Mouse (Mus musculus) midbrain, embryonic 13.5 days (tissue): Measurements from ENCODE around the gene Mcm3. TPM values are rescaled to one million over a fixed set of nuclear protein-coding genes. Genes with fewer than 3 reads are reported as not detected.

Experiments used
- ATAC-seq: fragments of 200-750 bp; cut with Nextera tagmentation; 2 replicates; pipeline ENCODE4 v1.8.0; 2017; ENCODE audit warnings: mild to moderate bottlenecking, moderate TSS enrichment, moderate library complexity
- H3K27ac ChIP-seq: fragments of 300-500 bp; sonication (generic); 2 replicates; pipeline ENCODE4 v1.5.1; 2015; ENCODE audit warnings: inconsistent platforms, mild to moderate bottlenecking, moderate library complexity
- H3K27me3 ChIP-seq: fragments of 300-500 bp; sonication (generic); 2 replicates; pipeline ENCODE4 v1.6.1; 2015; ENCODE audit warnings: mild to moderate bottlenecking, inconsistent platforms
- H3K36me3 ChIP-seq: fragments of 300-500 bp; sonication (generic); 2 replicates; pipeline ENCODE4 v1.6.1; 2015; ENCODE audit warnings: mild to moderate bottlenecking, inconsistent platforms
- H3K4me1 ChIP-seq: fragments of 300-500 bp; sonication (generic); replicated peaks from 2 replicates; pipeline ENCODE4 v1.6.1; 2015; ENCODE audit warnings: inconsistent platforms
- H3K4me2 ChIP-seq: fragments of 300-500 bp; sonication (generic); replicated peaks from 2 replicates; pipeline ENCODE4 v1.6.1; 2015; ENCODE audit warnings: moderate library complexity, mild to moderate bottlenecking, inconsistent platforms
- H3K4me3 ChIP-seq: fragments of 300-500 bp; sonication (generic); replicated peaks from 2 replicates; pipeline ENCODE4 v1.5.1; 2015; ENCODE audit warnings: mild to moderate bottlenecking, inconsistent platforms
- H3K9ac ChIP-seq: fragments of 300-500 bp; sonication (generic); replicated peaks from 2 replicates; pipeline ENCODE4 v1.6.1; 2015; ENCODE audit warnings: mild to moderate bottlenecking, inconsistent platforms
- H3K9me3 ChIP-seq: fragments of 300-500 bp; sonication (generic); 2 replicates; pipeline ENCODE4 v1.6.1; 2016; ENCODE audit warnings: mild to moderate bottlenecking, inconsistent platforms
- WGBS: fragments of 180-500 bp; shearing (Covaris S2); methylation state at CpG from one replicate; pipeline ENCODE4 v1.1.7; 2015; 5-methylcytosine and 5-hydroxymethylcytosine counted together
- polyA plus RNA-seq: library from polyadenylated mRNA; unstranded; fragments of >200 nt; fragmentation: Nextera tagmentation; extraction: Ambion mirVana; gene quantifications from 2 replicates; pipeline ENCODE4 v1.2.1, GENCODE M21; 2015

Mcm3 gene
- polyA plus RNA-seq: 48.1 and 50.9 TPM in 2 replicates

GRCm38 (mm10) chr1:20819771-20820605 is at the start of gene Mcm3:
Gene Mcm3, minus strand, starts transcription at chr1:20820312.
- peak; percentile 100 for ATAC-seq
- Histone ChIP-seq H3K36me3 (peaks cover 14% of the 10 kb centered on the region), H3K4me3 (peak within 1 kb of the TSS; percentile 68), H3K27me3 (no peaks in the 10 kb centered on the region), H3K4me1 (peaks cover 17% of the 10 kb centered on the region), H3K9me3 (no peaks in the 10 kb centered on the region), H3K27ac (no peak within 1 kb of the TSS), H3K4me2 (peak within 1 kb of the TSS; percentile 85), H3K9ac (peak within 1 kb of the TSS; percentile 61)
- under 1% methylated on average over 52 of the region's 52 CpGs for WGBS

- no peaks in the 10 kb centered on the region for H3K27me3 ChIP-seq
- ATAC-seq: peak; percentile 57
- WGBS: 22% methylated on average over 9 of the region's 9 CpGs
- no peaks in the 10 kb centered on the region for H3K9me3 ChIP-seq
- H3K4me1 ChIP-seq: peaks cover 17% of the 10 kb centered on the region
- H3K9ac ChIP-seq: no peak overlapping the region
- peak overlapping the region; percentile 22; the same call in 1 of the 2 replicates for H3K4me2 ChIP-seq
- H3K4me3 ChIP-seq: no peak overlapping the region
- H3K27ac ChIP-seq: peak overlapping the region; percentile 74
- H3K36me3 ChIP-seq: no peaks in the 10 kb centered on the region
These were observed 47.9 kb upstream of the Mcm3 start for GRCm38 (mm10) chr1:20868036-20868435.

DNA sequence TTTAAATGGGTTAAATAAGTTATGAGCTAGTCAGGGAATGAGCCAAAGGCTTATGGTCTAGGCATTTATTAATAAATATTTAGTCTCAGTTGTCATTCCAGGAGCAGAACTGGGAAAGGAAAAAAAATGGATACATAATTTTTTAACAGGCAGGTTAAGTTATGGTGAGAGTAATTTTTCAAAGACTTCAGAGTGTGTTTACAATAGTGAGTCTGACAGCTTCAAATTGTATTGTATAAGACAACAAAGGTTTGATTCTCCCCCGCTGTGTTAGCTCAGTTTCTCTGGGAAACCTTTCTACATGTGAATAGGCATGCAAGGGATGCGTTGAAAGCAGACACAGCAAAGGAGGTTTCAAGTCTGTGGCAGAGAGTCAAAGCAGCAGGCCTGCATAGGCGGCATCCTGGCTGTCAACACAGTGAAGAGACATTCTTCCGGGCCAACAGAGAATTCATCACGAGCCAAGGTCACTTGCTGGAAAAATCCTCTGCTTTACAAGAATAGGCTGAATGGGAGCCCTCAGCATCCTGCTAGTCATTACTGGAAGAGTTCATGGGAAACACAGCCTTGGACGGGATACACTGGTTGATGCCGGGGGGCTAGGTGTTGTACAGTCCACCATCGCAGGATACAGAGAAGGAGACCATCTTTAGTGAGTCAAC is 47.3 kb upstream of the Mcm3 start:
- Histone ChIP-seq H3K9ac (no peak overlapping the region), H3K4me2 (no peak overlapping the region)
- 10% methylated on average over 8 of the region's 8 CpGs for WGBS

GRCm38 (mm10) chr1:20863452-20864172 is 43.5 kb upstream of the Mcm3 start:
- no peaks in the 10 kb centered on the region for H3K9me3 ChIP-seq
- H3K4me3 ChIP-seq: no peak overlapping the region
- no peaks in the 10 kb centered on the region for H3K36me3 ChIP-seq
- no peak overlapping the region for H3K4me2 ChIP-seq
- H3K27me3 ChIP-seq: no peaks in the 10 kb centered on the region
- 85% methylated on average over 5 of the region's 5 CpGs for WGBS
- no peak for ATAC-seq
- no peak overlapping the region for H3K9ac ChIP-seq
- no peak overlapping the region for H3K27ac ChIP-seq
- peaks cover 17% of the 10 kb centered on the region for H3K4me1 ChIP-seq

More for the DNA sequence above, 47.3 kb upstream of the Mcm3 start:
- peak overlapping the region; percentile 74 for H3K27ac ChIP-seq
- H3K4me3 ChIP-seq: no peak overlapping the region
- no peaks in the 10 kb centered on the region for H3K9me3 ChIP-seq
- H3K4me1 ChIP-seq: peaks cover 17% of the 10 kb centered on the region
- peak; percentile 85 for ATAC-seq
- no peaks in the 10 kb centered on the region for H3K36me3 ChIP-seq
- no peaks in the 10 kb centered on the region for H3K27me3 ChIP-seq

- no peaks in the 10 kb centered on the region for H3K36me3 ChIP-seq
- ATAC-seq: no peak
- H3K4me2 ChIP-seq: no peak overlapping the region
- H3K27ac ChIP-seq: no peak overlapping the region
- no peak overlapping the region for H3K9ac ChIP-seq
- WGBS: 90% methylated on average over 3 of the region's 3 CpGs
- no peaks in the 10 kb centered on the region for H3K9me3 ChIP-seq
- peaks cover 2% of the 10 kb centered on the region; the same call in 1 of the 2 replicates for H3K4me1 ChIP-seq
- H3K27me3 ChIP-seq: no peaks in the 10 kb centered on the region
- H3K4me3 ChIP-seq: no peak overlapping the region
These were observed 41.8 kb upstream of the Mcm3 start for GRCm38 (mm10) chr1:20861865-20862264.

DNA sequence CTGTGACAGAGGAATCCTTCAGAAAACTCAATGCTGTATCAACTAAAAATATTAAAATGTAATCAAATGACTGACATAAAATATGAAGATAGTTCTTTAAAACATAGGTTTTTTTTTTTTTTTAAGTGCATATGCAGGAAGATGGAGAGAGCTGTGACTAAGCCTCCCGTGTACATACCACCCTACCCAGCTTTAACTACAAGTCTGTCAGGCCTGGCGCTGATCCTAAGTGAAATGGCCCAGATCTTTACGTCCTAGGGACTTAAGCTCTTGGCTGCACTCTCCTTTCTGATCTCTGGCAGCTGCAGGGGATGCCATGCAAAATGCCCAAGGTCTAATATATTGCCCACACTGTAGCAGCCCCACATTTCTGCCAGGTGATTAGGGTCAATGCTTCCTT is 40.7 kb upstream of the Mcm3 start:
- H3K27me3 ChIP-seq: no peaks in the 10 kb centered on the region
- H3K36me3 ChIP-seq: no peaks in the 10 kb centered on the region
- ATAC-seq: no peak
- no peak overlapping the region for H3K27ac ChIP-seq
- 75% methylated on average over 3 of the region's 3 CpGs for WGBS
- no peak overlapping the region for H3K9ac ChIP-seq
- no peak overlapping the region for H3K4me3 ChIP-seq
- no peaks in the 10 kb centered on the region for H3K4me1 ChIP-seq
- no peak overlapping the region for H3K4me2 ChIP-seq
- H3K9me3 ChIP-seq: no peaks in the 10 kb centered on the region

DNA sequence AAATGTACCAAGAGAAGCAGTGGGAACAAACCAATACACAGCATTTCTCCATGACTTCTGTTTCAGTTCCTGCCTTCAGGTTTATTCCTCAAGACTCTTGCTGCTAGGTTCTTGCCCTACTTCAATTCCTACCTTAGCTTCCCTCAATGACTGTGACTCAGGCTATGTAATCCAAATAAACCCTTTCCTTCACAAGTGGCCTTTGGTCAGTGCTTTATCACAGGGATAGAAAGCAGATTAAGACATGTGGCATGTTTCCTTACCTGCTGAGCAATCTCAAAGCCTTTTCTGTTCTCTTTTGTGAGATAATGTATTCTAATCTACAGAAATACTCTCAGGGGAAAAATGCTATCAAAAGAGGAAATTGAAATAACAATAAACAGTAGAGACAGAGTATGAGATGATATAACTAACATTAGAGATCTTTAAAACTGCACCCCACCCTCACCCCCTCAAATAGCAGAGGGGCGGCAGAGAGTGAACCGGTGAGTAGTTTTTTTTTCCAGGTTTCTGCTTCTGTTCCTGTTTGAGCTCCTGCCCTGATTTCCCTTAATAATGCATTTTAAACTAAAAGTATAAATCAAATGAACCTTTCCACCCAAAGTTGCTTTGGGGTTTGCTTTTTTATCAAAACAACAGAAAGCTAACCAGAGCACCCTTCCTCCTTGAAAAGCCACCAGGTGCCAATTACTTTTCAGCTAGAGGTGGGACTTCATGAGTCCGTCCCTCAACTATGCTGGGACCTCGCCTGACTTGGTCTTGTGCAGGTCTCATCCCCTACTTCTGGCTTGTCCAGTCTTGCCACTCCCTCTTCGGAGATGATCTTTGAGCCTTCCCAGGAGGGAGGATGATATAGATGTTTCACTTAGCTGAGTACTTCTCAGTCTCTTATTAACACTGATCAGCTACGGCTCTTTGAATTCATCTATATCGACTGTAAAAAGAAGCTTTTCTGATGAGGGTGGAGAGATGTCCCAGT is 37.1 kb upstream of the Mcm3 start:
- 0 out of 2 replicates have a peak, but pooled peaks cover 3% of the 10 kb centered on the region for H3K9me3 ChIP-seq
- no peak overlapping the region for H3K9ac ChIP-seq
- H3K4me1 ChIP-seq: no peaks in the 10 kb centered on the region
- no peak for ATAC-seq
- no peak overlapping the region for H3K4me3 ChIP-seq
- 81% methylated on average over 7 of the region's 7 CpGs for WGBS
- no peak overlapping the region for H3K27ac ChIP-seq
- no peaks in the 10 kb centered on the region for H3K36me3 ChIP-seq
- H3K27me3 ChIP-seq: no peaks in the 10 kb centered on the region
- no peak overlapping the region for H3K4me2 ChIP-seq

DNA sequence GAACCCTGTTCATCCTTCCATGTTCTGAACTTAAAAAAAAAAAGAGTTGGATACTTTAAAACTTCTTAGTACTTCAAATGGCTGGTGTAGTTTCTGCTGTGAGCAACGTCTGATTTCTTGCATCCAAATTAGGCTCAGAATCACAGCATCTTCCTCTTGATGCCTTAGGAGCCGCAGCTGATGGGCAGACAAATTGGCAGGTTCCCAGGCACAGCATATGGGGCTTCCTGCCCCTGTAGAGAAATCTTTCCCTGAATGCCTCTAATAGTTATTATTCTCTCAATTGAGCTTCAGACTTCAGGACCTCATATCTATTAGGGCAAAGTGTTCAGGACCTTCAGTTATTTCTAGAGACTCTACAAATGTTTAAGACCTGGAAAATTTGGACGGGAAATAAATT is 19.8 kb upstream of the Mcm3 start:
- Histone ChIP-seq H3K9ac (no peak overlapping the region), H3K4me2 (no peak overlapping the region), H3K27me3 (no peaks in the 10 kb centered on the region), H3K9me3 (0 out of 2 replicates have a peak, but pooled peaks cover 3% of the 10 kb centered on the region), H3K4me1 (0 out of 2 replicates have a peak, but pooled peaks cover 3% of the 10 kb centered on the region), H3K36me3 (no peaks in the 10 kb centered on the region), H3K27ac (no peak overlapping the region), H3K4me3 (no peak overlapping the region)
- no peak for ATAC-seq
- WGBS: 71% methylated on average over 3 of the region's 3 CpGs

GRCm38 (mm10) chr1:20836551-20837125 is 16.5 kb upstream of the Mcm3 start:
- H3K9me3 ChIP-seq: 0 out of 2 replicates have a peak, but pooled peaks cover 3% of the 10 kb centered on the region
- no peaks in the 10 kb centered on the region for H3K27me3 ChIP-seq
- no peak overlapping the region for H3K27ac ChIP-seq
- no peak overlapping the region for H3K4me2 ChIP-seq
- no peaks in the 10 kb centered on the region for H3K4me1 ChIP-seq
- H3K9ac ChIP-seq: no peak overlapping the region
- WGBS: 85% methylated on average over 3 of the region's 3 CpGs
- H3K36me3 ChIP-seq: no peaks in the 10 kb centered on the region
- H3K4me3 ChIP-seq: no peak overlapping the region
- ATAC-seq: no peak

DNA sequence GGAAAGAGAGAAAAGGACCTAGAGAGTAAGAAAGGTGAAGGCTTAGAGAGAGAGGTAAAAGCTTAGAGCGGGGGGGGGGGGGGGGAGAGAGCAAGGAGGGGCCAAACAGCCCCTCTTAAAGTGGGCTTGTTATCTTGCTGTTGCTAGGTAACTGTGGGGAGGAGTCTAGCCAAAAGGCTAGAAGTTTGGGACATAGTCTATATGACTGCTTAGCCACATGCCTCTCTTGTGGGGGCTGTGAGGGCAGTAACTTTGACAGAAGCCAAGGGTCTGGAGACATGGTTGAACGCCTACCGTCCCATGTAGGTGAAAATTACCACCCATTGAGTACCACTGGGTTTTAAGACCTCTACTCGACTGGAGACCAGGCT is 13.0 kb upstream of the Mcm3 start:
- Histone ChIP-seq H3K27ac (no peak overlapping the region), H3K4me2 (no peak overlapping the region), H3K9me3 (0 out of 2 replicates have a peak, but pooled peaks cover 3% of the 10 kb centered on the region), H3K27me3 (no peaks in the 10 kb centered on the region), H3K4me1 (no peaks in the 10 kb centered on the region), H3K4me3 (no peak overlapping the region), H3K9ac (no peak overlapping the region), H3K36me3 (no peaks in the 10 kb centered on the region)
- no peak for ATAC-seq
- WGBS: 79% methylated on average over 4 of the region's 4 CpGs
